Mouse (Mus musculus): ENCODE data around the gene Tnfsf4. TPM values are rescaled to one million over a fixed set of nuclear protein-coding genes. Genes with fewer than 3 reads are reported as not detected.

Tnfsf4 gene
- polyA plus RNA-seq, 2 experiments, result 0.06 TPM; not detected in 1

DNA sequence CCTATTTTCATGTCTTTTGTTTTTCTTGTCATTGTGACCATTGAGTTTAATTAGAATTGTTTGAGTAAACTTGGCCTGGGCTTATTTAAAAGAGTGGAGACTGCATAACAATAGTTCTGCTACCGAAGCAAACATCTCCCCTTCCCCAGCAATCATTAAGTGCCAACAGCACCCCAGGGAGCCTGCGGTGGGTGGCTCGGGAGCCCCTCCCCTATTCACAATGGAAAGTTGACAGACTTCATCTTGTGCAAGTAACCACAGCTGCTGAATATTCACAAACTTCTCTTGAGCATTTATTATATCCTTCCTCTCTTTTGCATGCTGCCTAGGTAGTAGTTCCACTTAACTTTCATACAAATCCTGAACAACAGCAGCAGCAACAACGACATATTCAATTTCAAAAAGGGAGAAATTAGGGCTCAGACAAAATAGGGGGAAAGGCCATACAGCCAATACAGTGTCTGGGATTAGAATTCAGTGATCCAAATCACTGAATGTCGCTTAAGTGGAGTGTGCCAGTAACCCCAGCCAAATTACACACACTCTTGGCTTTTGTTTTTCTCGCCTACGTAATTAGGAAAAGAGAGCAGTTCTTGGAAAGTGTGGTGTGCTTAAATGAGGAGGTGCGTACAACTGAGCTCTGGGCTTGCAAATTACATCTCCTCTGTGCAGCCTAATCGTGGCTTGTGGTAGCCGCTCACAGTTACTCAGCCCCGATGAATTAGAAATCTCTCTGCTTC lies 15.4 kb upstream of the Tnfsf4 start:
- ATAC-seq (ENCODE audit: low FRiP score, low read depth) (no peak), DNase-seq (ENCODE audit: low spot score) (peak; percentile 24)
- Histone ChIP-seq H3K9me3 (ENCODE audit: control insufficient read depth, low read length) (no peaks in the 10 kb centered on the region), H3K4me2 (replicated peaks; ENCODE audit: low read depth, low read length, severe bottlenecking) (no peak overlapping the region), H3K27me3 (ENCODE audit: control insufficient read depth, insufficient read depth, low read length) (no peaks in the 10 kb centered on the region), H3K9ac (ENCODE audit: low read depth, low read length, severe bottlenecking) (no peak overlapping the region), H3K4me1 (ENCODE audit: control insufficient read depth, insufficient read depth, low read length) (peaks cover 14% of the 10 kb centered on the region), H3K36me3 (ENCODE audit: control insufficient read depth, insufficient read depth, low read length) (no peaks in the 10 kb centered on the region), H3K27ac (replicated peaks; ENCODE audit: low read depth, low read length) (no peak overlapping the region; the same call in 1 of the 2 replicates), H3K4me3 (replicated peaks; ENCODE audit: low read length) (no peak overlapping the region)
- 19% methylated on average over 11 of the region's 11 CpGs for WGBS
- no peak for TF ChIP-seq POLR2A (IDR thresholded peaks at IDR 0.05; ENCODE audit: borderline replicate concordance, extremely low read depth, insufficient read depth, insufficient read length)

- TF ChIP-seq POLR2A (IDR thresholded peaks at IDR 0.05; ENCODE audit: borderline replicate concordance, extremely low read depth, insufficient read depth, insufficient read length), result no peak
- no peak overlapping the region for H3K9ac ChIP-seq (ENCODE audit: low read depth, low read length, severe bottlenecking)
- ATAC-seq (ENCODE audit: low FRiP score, low read depth) (no peak), DNase-seq (ENCODE audit: low spot score) (peak; percentile 33)
- no peaks in the 10 kb centered on the region for H3K27me3 ChIP-seq (ENCODE audit: control insufficient read depth, insufficient read depth, low read length)
- 26% methylated on average over 5 of the region's 5 CpGs for WGBS
- H3K4me2 ChIP-seq (replicated peaks; ENCODE audit: low read depth, low read length, severe bottlenecking), result no peak overlapping the region
- H3K4me1 ChIP-seq (ENCODE audit: control insufficient read depth, insufficient read depth, low read length), result peaks cover 14% of the 10 kb centered on the region
- H3K9me3 ChIP-seq (ENCODE audit: control insufficient read depth, low read length), result no peaks in the 10 kb centered on the region
- H3K4me3 ChIP-seq (replicated peaks; ENCODE audit: low read length), result no peak overlapping the region
- no peaks in the 10 kb centered on the region for H3K36me3 ChIP-seq (ENCODE audit: control insufficient read depth, insufficient read depth, low read length)
- no peak overlapping the region; the same call in 1 of the 2 replicates for H3K27ac ChIP-seq (replicated peaks; ENCODE audit: low read depth, low read length)
Measured at GRCm38 (mm10) chr1:161380425-161380780, 14.8 kb upstream of the Tnfsf4 start.

DNA sequence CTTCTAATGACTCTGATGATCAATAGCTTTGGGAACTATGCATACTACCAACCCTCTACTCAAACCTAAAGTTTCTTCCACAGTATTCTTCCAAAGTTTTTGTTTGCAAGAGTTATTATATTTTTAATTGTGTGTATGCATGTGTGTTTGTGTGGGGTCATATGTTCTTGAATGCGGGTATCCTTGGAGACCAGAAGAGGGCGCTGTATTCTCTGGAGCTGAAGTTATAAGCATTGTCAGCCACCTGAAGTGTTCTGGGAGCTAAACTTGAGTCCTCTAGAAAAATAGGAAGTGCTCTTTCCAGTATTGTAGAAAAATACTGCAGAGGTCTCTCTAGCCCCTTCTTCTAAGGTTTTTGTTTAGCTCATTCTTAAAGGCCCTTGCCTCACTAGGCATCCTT lies 5.1 kb upstream of the Tnfsf4 start:
- WGBS, result 71% methylated on average over 2 of the region's 2 CpGs
- Histone ChIP-seq H3K4me1 (ENCODE audit: control insufficient read depth, insufficient read depth, low read length) (no peaks in the 10 kb centered on the region), H3K27me3 (ENCODE audit: control insufficient read depth, insufficient read depth, low read length) (no peaks in the 10 kb centered on the region), H3K9ac (ENCODE audit: low read depth, low read length, severe bottlenecking) (no peak overlapping the region), H3K36me3 (ENCODE audit: control insufficient read depth, insufficient read depth, low read length) (no peaks in the 10 kb centered on the region), H3K27ac (replicated peaks; ENCODE audit: low read depth, low read length) (no peak overlapping the region), H3K4me2 (replicated peaks; ENCODE audit: low read depth, low read length, severe bottlenecking) (no peak overlapping the region), H3K4me3 (replicated peaks; ENCODE audit: low read length) (no peak overlapping the region), H3K9me3 (ENCODE audit: control insufficient read depth, low read length) (no peaks in the 10 kb centered on the region)
- no peak for ATAC-seq (ENCODE audit: low FRiP score, low read depth)
- no peak for DNase-seq (ENCODE audit: low spot score)
- TF ChIP-seq POLR2A (IDR thresholded peaks at IDR 0.05; ENCODE audit: borderline replicate concordance, extremely low read depth, insufficient read depth, insufficient read length), result no peak

- no peak overlapping the region for H3K4me3 ChIP-seq (replicated peaks; ENCODE audit: low read length)
- TF ChIP-seq POLR2A (IDR thresholded peaks at IDR 0.05; ENCODE audit: borderline replicate concordance, extremely low read depth, insufficient read depth, insufficient read length), result no peak
- H3K9ac ChIP-seq (ENCODE audit: low read depth, low read length, severe bottlenecking), result no peak overlapping the region
- H3K27ac ChIP-seq (replicated peaks; ENCODE audit: low read depth, low read length), result no peak overlapping the region
- WGBS, result 79% methylated on average over 10 of the region's 10 CpGs
- ATAC-seq (ENCODE audit: low FRiP score, low read depth) (no peak), DNase-seq (ENCODE audit: low spot score) (no peak)
- H3K27me3 ChIP-seq (ENCODE audit: control insufficient read depth, insufficient read depth, low read length), result no peaks in the 10 kb centered on the region
- no peaks in the 10 kb centered on the region for H3K36me3 ChIP-seq (ENCODE audit: control insufficient read depth, insufficient read depth, low read length)
- H3K9me3 ChIP-seq (ENCODE audit: control insufficient read depth, low read length), result no peaks in the 10 kb centered on the region
- peaks cover 16% of the 10 kb centered on the region for H3K4me1 ChIP-seq (ENCODE audit: control insufficient read depth, insufficient read depth, low read length)
- no peak overlapping the region for H3K4me2 ChIP-seq (replicated peaks; ENCODE audit: low read depth, low read length, severe bottlenecking)
Measured at GRCm38 (mm10) chr1:161392906-161393305, 2.3 kb upstream of the Tnfsf4 start.

DNA sequence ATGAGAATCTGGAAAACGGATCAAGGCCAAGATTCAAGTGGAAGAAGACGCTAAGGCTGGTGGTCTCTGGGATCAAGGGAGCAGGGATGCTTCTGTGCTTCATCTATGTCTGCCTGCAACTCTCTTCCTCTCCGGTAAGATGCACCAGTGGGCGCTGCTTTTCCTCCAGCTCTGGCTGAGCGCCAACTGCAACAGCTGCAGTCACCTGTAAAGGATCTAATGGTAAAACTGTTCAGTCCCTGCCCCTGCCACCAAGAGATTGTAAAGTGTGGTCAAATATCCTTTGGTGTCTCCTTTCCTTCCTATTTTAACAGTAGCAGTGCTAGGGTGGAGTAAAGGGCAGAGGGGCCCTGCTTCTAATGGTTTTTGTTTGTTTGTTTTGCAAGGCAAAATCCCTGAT lies 401 bp downstream of the Tnfsf4 start:
- Histone ChIP-seq H3K4me3 (replicated peaks; ENCODE audit: low read length) (no peak overlapping the region), H3K36me3 (ENCODE audit: control insufficient read depth, insufficient read depth, low read length) (no peaks in the 10 kb centered on the region), H3K4me1 (ENCODE audit: control insufficient read depth, insufficient read depth, low read length) (peaks cover 16% of the 10 kb centered on the region), H3K4me2 (replicated peaks; ENCODE audit: low read depth, low read length, severe bottlenecking) (no peak overlapping the region), H3K9me3 (ENCODE audit: control insufficient read depth, low read length) (no peaks in the 10 kb centered on the region), H3K27ac (replicated peaks; ENCODE audit: low read depth, low read length) (no peak overlapping the region), H3K27me3 (ENCODE audit: control insufficient read depth, insufficient read depth, low read length) (no peaks in the 10 kb centered on the region), H3K9ac (ENCODE audit: low read depth, low read length, severe bottlenecking) (no peak overlapping the region)
- DNase-seq (ENCODE audit: low spot score) (peak; percentile 9), ATAC-seq (ENCODE audit: low FRiP score, low read depth) (0 out of 2 replicates have a peak, but pooled peaks have one; percentile 41)
- no peak for TF ChIP-seq POLR2A (IDR thresholded peaks at IDR 0.05; ENCODE audit: borderline replicate concordance, extremely low read depth, insufficient read depth, insufficient read length)
- WGBS, result 32% methylated on average over 5 of the region's 5 CpGs

Measured in limb, embryonic 14.5 days (tissue).